Mouse (Mus musculus) MEL (cell line): ENCODE measurements at regions not wholly inside any gene's neighbourhood (a gene's known extent, or its start where the extent isn't known, plus 50 kb on each side); places are given as distances from the start of the nearest gene placed in this dataset.

Experiments used
- DNase-seq: peaks from one replicate; pipeline ENCODE4 v3.0.0; 2011; ENCODE audit warnings: low read depth, low spot score
- H3K27ac ChIP-seq: 2 replicates; pipeline ENCODE4 v1.5.1; 2012; ENCODE audit warnings: low read depth, mild to moderate bottlenecking, control low read depth, low read length, moderate library complexity; ENCODE audit not compliant: control insufficient read depth
- H3K27me3 ChIP-seq, 2 experiments: fragments of 150-350 bp in 1 of 2; sonication (generic) in 1 of 2; 2 replicates each; pipeline ENCODE4 v1.6.1; 2012; ENCODE audit warnings: low read length in 2 of 2, mild to moderate bottlenecking in 2 of 2, improper control_type of control experiment in 1 of 2, moderate library complexity in 1 of 2; ENCODE audit not compliant: insufficient read depth in 2 of 2, control insufficient read depth in 1 of 2
- H3K36me3 ChIP-seq, 2 experiments: 2 replicates each; pipeline ENCODE4 v1.6.1; 2012 to 2014; ENCODE audit warnings: low read length in 2 of 2, improper control_type of control experiment in 1 of 2, inconsistent platforms in 1 of 2, mild to moderate bottlenecking in 1 of 2; ENCODE audit not compliant: insufficient read depth in 2 of 2, control insufficient read depth in 1 of 2
- H3K4me1 ChIP-seq, 2 experiments: fragments of 150-350 bp in 1 of 2; sonication (generic) in 1 of 2; 2 replicates each; pipeline ENCODE4 v1.6.1; 2012; ENCODE audit warnings: low read length in 2 of 2, improper control_type of control experiment in 1 of 2, mild to moderate bottlenecking in 1 of 2; ENCODE audit not compliant: insufficient read depth in 2 of 2, control insufficient read depth in 1 of 2
- H3K4me3 ChIP-seq, 2 experiments: fragments of 150-350 bp in 1 of 2; sonication (generic) in 1 of 2; 2 replicates each; pipeline ENCODE4 v1.5.1; 2012; ENCODE audit warnings: low read depth in 2 of 2, low read length in 2 of 2, mild to moderate bottlenecking in 2 of 2, moderate library complexity in 2 of 2, control low read depth in 1 of 2, improper control_type of control experiment in 1 of 2; ENCODE audit not compliant: control insufficient read depth in 1 of 2, insufficient read depth in 1 of 2
- H3K79me2 ChIP-seq: 2 replicates; pipeline ENCODE4 v1.6.1; 2012; ENCODE audit warnings: mild to moderate bottlenecking, low read length, moderate library complexity; ENCODE audit not compliant: control insufficient read depth, poor library complexity, insufficient read depth
- H3K9ac ChIP-seq: 2 replicates; pipeline ENCODE4 v1.6.1; 2012; ENCODE audit warnings: low read depth, mild to moderate bottlenecking, control low read depth, low read length, moderate library complexity; ENCODE audit not compliant: control insufficient read depth, poor library complexity, severe bottlenecking
- H3K9me3 ChIP-seq: fragments of 150-350 bp; sonication (generic); replicated peaks from 2 replicates; pipeline ENCODE4 v1.6.1; 2012; ENCODE audit warnings: mild to moderate bottlenecking, low read length, improper control_type of control experiment, moderate library complexity; ENCODE audit not compliant: insufficient read depth
- CHD2 ChIP-seq: IDR thresholded peaks from 2 replicates; pipeline ENCODE4 v1.6.1; 2011; ENCODE audit warnings: low read length, improper control_type of control experiment
- E2F4 ChIP-seq: IDR thresholded peaks from 2 replicates; pipeline ENCODE4 v1.6.1; 2011; ENCODE audit warnings: low read depth, low read length, improper control_type of control experiment, borderline replicate concordance
- KAT2A ChIP-seq: conservative IDR thresholded peaks from 2 replicates; pipeline ENCODE4 v1.6.1; 2012; ENCODE audit warnings: low read depth, low read length, improper control_type of control experiment, inconsistent platforms
- MAX ChIP-seq: IDR thresholded peaks from 2 replicates; pipeline ENCODE4 v1.6.1; 2011; ENCODE audit warnings: low read length, improper control_type of control experiment
- MAZ ChIP-seq: IDR thresholded peaks from 2 replicates; pipeline ENCODE4 v1.6.1; 2012; ENCODE audit warnings: low read depth, mild to moderate bottlenecking, inconsistent platforms, low read length, improper control_type of control experiment
- MEF2A ChIP-seq: IDR thresholded peaks from 2 replicates; pipeline ENCODE4 v1.6.1; 2014; ENCODE audit warnings: low read depth, mild to moderate bottlenecking, inconsistent platforms, low read length, improper control_type of control experiment; ENCODE audit not compliant: poor library complexity, insufficient replicate concordance, severe bottlenecking; ENCODE audit errors: extremely low read depth
- MYC ChIP-seq: IDR thresholded peaks from 2 replicates; pipeline ENCODE4 v1.6.1; 2011; ENCODE audit warnings: low read depth, mild to moderate bottlenecking, low read length, improper control_type of control experiment, moderate library complexity
- NRF1 ChIP-seq: IDR thresholded peaks from 2 replicates; pipeline ENCODE4 v1.6.1; 2014; ENCODE audit warnings: low read depth, mild to moderate bottlenecking, inconsistent platforms, low read length, improper control_type of control experiment, moderate library complexity; ENCODE audit not compliant: poor library complexity, insufficient read depth, severe bottlenecking
- POLR2A ChIP-seq, 2 experiments: IDR thresholded peaks; 2 replicates each; pipeline ENCODE4 v1.6.1; 2011 to 2012; ENCODE audit warnings: low read length in 2 of 2, mild to moderate bottlenecking in 2 of 2, control low read depth in 1 of 2, improper control_type of control experiment in 1 of 2, low read depth in 1 of 2, moderate library complexity in 1 of 2; ENCODE audit not compliant: control insufficient read depth in 1 of 2, insufficient read depth in 1 of 2, poor library complexity in 1 of 2
- POLR2AphosphoS2 ChIP-seq: IDR thresholded peaks from 2 replicates; pipeline ENCODE4 v1.6.1; 2011; ENCODE audit warnings: low read length, improper control_type of control experiment
- POLR2AphosphoS5 ChIP-seq: IDR thresholded peaks from 2 replicates; pipeline ENCODE4 v1.6.1; 2012; ENCODE audit warnings: low read depth, borderline replicate concordance, mild to moderate bottlenecking, inconsistent platforms, low read length, moderate library complexity, mixed read lengths
- RAD21 ChIP-seq: IDR thresholded peaks from 2 replicates; pipeline ENCODE4 v1.6.1; 2011; ENCODE audit warnings: mild to moderate bottlenecking, low read depth, low read length, improper control_type of control experiment
- SIN3A ChIP-seq: IDR thresholded peaks from 2 replicates; pipeline ENCODE4 v1.6.1; 2012; ENCODE audit warnings: low read length, improper control_type of control experiment, inconsistent platforms
- UBTF ChIP-seq: IDR thresholded peaks from 2 replicates; pipeline ENCODE4 v1.6.1; 2012; ENCODE audit warnings: low read depth, mild to moderate bottlenecking, inconsistent platforms, low read length, improper control_type of control experiment, moderate library complexity, borderline replicate concordance; ENCODE audit not compliant: insufficient read depth
- USF1 ChIP-seq: IDR thresholded peaks from 2 replicates; pipeline ENCODE4 v1.6.1; 2014; ENCODE audit warnings: low read depth, mild to moderate bottlenecking, inconsistent platforms, low read length, improper control_type of control experiment, moderate library complexity
- USF2 ChIP-seq, 2 experiments: IDR thresholded peaks; 2 replicates each; pipeline ENCODE4 v1.6.1; 2011 to 2012; ENCODE audit warnings: improper control_type of control experiment in 2 of 2, low read length in 2 of 2, borderline replicate concordance in 1 of 2, inconsistent platforms in 1 of 2, low read depth in 1 of 2, mild to moderate bottlenecking in 1 of 2; ENCODE audit not compliant: insufficient read depth in 1 of 2
- ZKSCAN1 ChIP-seq: IDR thresholded peaks from 2 replicates; pipeline ENCODE4 v1.6.1; 2012; ENCODE audit warnings: low read depth, mild to moderate bottlenecking, inconsistent platforms, low read length, improper control_type of control experiment, moderate library complexity
- ZMIZ1 ChIP-seq: IDR thresholded peaks from 2 replicates; pipeline ENCODE4 v1.6.1; 2012; ENCODE audit warnings: low read depth, mild to moderate bottlenecking, inconsistent platforms, low read length, improper control_type of control experiment, moderate library complexity
- ZNF384 ChIP-seq: IDR thresholded peaks from 2 replicates; pipeline ENCODE4 v1.6.1; 2012; ENCODE audit warnings: low read depth, mild to moderate bottlenecking, inconsistent platforms, low read length, improper control_type of control experiment

- H3K4me1 ChIP-seq, result no peaks in the 10 kb centered on the region
- no peak for TF ChIP-seq USF2 (IDR thresholded peaks at IDR 0.05; ENCODE audit: borderline replicate concordance in 1 of 2, insufficient read depth in 1 of 2, low read depth in 1 of 2, low read length in 2 of 2)
- no peak for TF ChIP-seq NRF1
- TF ChIP-seq ZMIZ1, result no peak
- TF ChIP-seq POLR2AphosphoS2, result no peak
- no peak for TF ChIP-seq MEF2A
- no peak for TF ChIP-seq CHD2
- TF ChIP-seq USF1, result no peak
- TF ChIP-seq RAD21, result no peak
- TF ChIP-seq POLR2AphosphoS5, result no peak
- TF ChIP-seq MYC, result no peak
- TF ChIP-seq MAX, result no peak
- TF ChIP-seq SIN3A, result no peak
- TF ChIP-seq MAZ, result no peak
- TF ChIP-seq ZKSCAN1, result no peak
- no peak for TF ChIP-seq ZNF384
- no peak for TF ChIP-seq UBTF
- no peak for TF ChIP-seq E2F4
- no peak for TF ChIP-seq KAT2A
- TF ChIP-seq POLR2A (IDR thresholded peaks at IDR 0.05; ENCODE audit: control insufficient read depth in 1 of 2, insufficient read depth in 1 of 2, low read depth in 1 of 2, low read length in 2 of 2, poor library complexity in 1 of 2), result no peak
- DNase-seq, result no peak
Measured at GRCm38 (mm10) chr13:90642206-90642823, 262.8 kb downstream of the Atp6ap1l start.

More at GRCm38 (mm10) chr13:90642206-90642823, 262.8 kb downstream of the Atp6ap1l start:
- no peak overlapping the region for H3K9ac ChIP-seq
- H3K9me3 ChIP-seq, result no peaks in the 10 kb centered on the region
- no peaks in the 10 kb centered on the region for H3K27me3 ChIP-seq
- no peak overlapping the region for H3K27ac ChIP-seq
- no peaks in the 10 kb centered on the region for H3K36me3 ChIP-seq
- H3K4me3 ChIP-seq, result no peak overlapping the region
- no peaks in the 10 kb centered on the region for H3K79me2 ChIP-seq
